Mouse (Mus musculus) hindbrain, embryonic 14.5 days (tissue): Measurements from ENCODE around the gene Il27. TPM values are rescaled to one million over a fixed set of nuclear protein-coding genes. Genes with fewer than 3 reads are reported as not detected.

Source experiments
- ATAC-seq: fragments of 200-750 bp; cut with Nextera tagmentation; 2 replicates; pipeline ENCODE4 v1.8.0; 2017; ENCODE audit warnings: moderate number of reproducible peaks, mild to moderate bottlenecking, moderate TSS enrichment, moderate library complexity; ENCODE audit not compliant: low FRiP score
- DNase-seq: peaks from one replicate; pipeline ENCODE4 v3.0.0-alpha.2; 2015; ENCODE audit warnings: low spot score
- H3K27ac ChIP-seq: fragments of 300-500 bp; sonication (generic); 2 replicates; pipeline ENCODE4 v1.5.1; 2014; ENCODE audit warnings: mild to moderate bottlenecking, moderate library complexity
- H3K27me3 ChIP-seq: fragments of 300-500 bp; sonication (generic); 2 replicates; pipeline ENCODE4 v1.6.1; 2014; ENCODE audit warnings: mild to moderate bottlenecking, low read length, mixed read lengths; ENCODE audit not compliant: control insufficient read depth, insufficient read depth
- H3K36me3 ChIP-seq: fragments of 300-500 bp; sonication (generic); replicated peaks from 2 replicates; pipeline ENCODE4 v1.6.1; 2014; ENCODE audit not compliant: control insufficient read depth, insufficient read depth
- H3K4me1 ChIP-seq: fragments of 300-500 bp; sonication (generic); replicated peaks from 2 replicates; pipeline ENCODE4 v1.6.1; 2014; ENCODE audit warnings: antibody characterized with exemption, low read length, mixed read lengths; ENCODE audit not compliant: control insufficient read depth, insufficient read depth
- H3K4me2 ChIP-seq: fragments of 300-500 bp; sonication (generic); replicated peaks from 2 replicates; pipeline ENCODE4 v1.6.1; 2014; ENCODE audit warnings: mild to moderate bottlenecking, moderate library complexity
- H3K4me3 ChIP-seq: fragments of 300-500 bp; sonication (generic); replicated peaks from 2 replicates; pipeline ENCODE4 v1.5.1; 2014; ENCODE audit warnings: mild to moderate bottlenecking, low read length
- H3K9ac ChIP-seq: fragments of 300-500 bp; sonication (generic); 2 replicates; pipeline ENCODE4 v1.6.1; 2014
- H3K9me3 ChIP-seq: fragments of 300-500 bp; sonication (generic); 2 replicates; pipeline ENCODE4 v1.6.1; 2016; ENCODE audit warnings: low read length; ENCODE audit not compliant: control insufficient read depth
- WGBS: fragments of 180-500 bp; shearing (Covaris S2); extraction: QIAGEN DNeasy Blood & Tissue Kit; methylation state at CpG from one replicate; pipeline ENCODE4 v1.1.7; 2014; 5-methylcytosine and 5-hydroxymethylcytosine counted together
- microRNA-seq: library from miRNA; unstranded; fragments of <30 nt; microRNA quantifications from one replicate; pipeline ENCODE4, GENCODE M21; 2016
- polyA plus RNA-seq: library from polyadenylated mRNA; unstranded; fragments of >200 nt; fragmentation: Nextera tagmentation; extraction: Ambion mirVana; gene quantifications from 2 replicates; pipeline ENCODE4 v1.2.1, GENCODE M21; 2014

The Il27 gene
- polyA plus RNA-seq, 1 experiment from 2014 or later, result not detected

GRCm38 (mm10) chr7:126565693-126566092, 29.0 kb downstream of the Il27 start:
- Histone ChIP-seq H3K4me2 (peak overlapping the region; percentile 72), H3K4me1 (no peaks in the 10 kb centered on the region), H3K9me3 (no peaks in the 10 kb centered on the region), H3K27ac (peak overlapping the region; percentile 65), H3K27me3 (no peaks in the 10 kb centered on the region), H3K9ac (peak overlapping the region; percentile 83), H3K36me3 (peaks cover 41% of the 10 kb centered on the region), H3K4me3 (peak overlapping the region; percentile 86)
- WGBS, result under 1% methylated on average over 28 of the region's 28 CpGs
- DNase-seq (no peak), ATAC-seq (0 out of 2 replicates have a peak, but pooled peaks have one; percentile 13)

GRCm38 (mm10) chr7:126556635-126557034, 38.1 kb downstream of the Il27 start:
- 98% methylated on average over 5 of the region's 5 CpGs for WGBS
- H3K36me3 ChIP-seq, result peaks cover 98% of the 10 kb centered on the region
- H3K27ac ChIP-seq, result no peak overlapping the region
- H3K4me3 ChIP-seq, result no peak overlapping the region
- no peak for DNase-seq
- no peak for ATAC-seq
- no peak overlapping the region for H3K4me2 ChIP-seq
- H3K9me3 ChIP-seq, result no peaks in the 10 kb centered on the region
- no peaks in the 10 kb centered on the region for H3K27me3 ChIP-seq
- no peak overlapping the region for H3K9ac ChIP-seq
- H3K4me1 ChIP-seq, result no peaks in the 10 kb centered on the region

- Histone ChIP-seq H3K4me3 (no peak overlapping the region), H3K27me3 (no peaks in the 10 kb centered on the region), H3K9ac (no peak overlapping the region), H3K27ac (no peak overlapping the region), H3K4me2 (no peak overlapping the region), H3K9me3 (no peaks in the 10 kb centered on the region), H3K4me1 (no peaks in the 10 kb centered on the region), H3K36me3 (peaks cover 98% of the 10 kb centered on the region)
- 100% methylated on average over 1 of the region's 1 CpGs for whole genome bisulfite sequencing
- no peak for ATAC-seq
- DNase-seq, result no peak
Observed at GRCm38 (mm10) chr7:126554796-126555195, 39.9 kb downstream of the Il27 start.

- peaks cover 73% of the 10 kb centered on the region for H3K36me3 ChIP-seq
- 93% methylated on average over 2 of the region's 2 CpGs for WGBS
- H3K27ac ChIP-seq, result no peak overlapping the region
- H3K4me3 ChIP-seq, result no peak overlapping the region
- no peak overlapping the region for H3K4me2 ChIP-seq
- H3K9ac ChIP-seq, result no peak overlapping the region
- ATAC-seq (no peak), DNase-seq (no peak)
- no peaks in the 10 kb centered on the region for H3K4me1 ChIP-seq
- no peaks in the 10 kb centered on the region for H3K9me3 ChIP-seq
- H3K27me3 ChIP-seq, result no peaks in the 10 kb centered on the region
Observed at GRCm38 (mm10) chr7:126545631-126546030, 49.1 kb downstream of the Il27 start.

- ATAC-seq (no peak), DNase-seq (no peak)
- no peak overlapping the region for H3K27ac ChIP-seq
- no peak overlapping the region for H3K9ac ChIP-seq
- no peaks in the 10 kb centered on the region for H3K9me3 ChIP-seq
- no peak overlapping the region for H3K4me2 ChIP-seq
- H3K4me1 ChIP-seq, result no peaks in the 10 kb centered on the region
- no peak overlapping the region for H3K4me3 ChIP-seq
- peaks cover 7% of the 10 kb centered on the region for H3K27me3 ChIP-seq
- peaks cover 33% of the 10 kb centered on the region for H3K36me3 ChIP-seq
- WGBS, result 81% methylated on average over 1 of the region's 1 CpGs
Observed at GRCm38 (mm10) chr7:126541661-126542060, 53.1 kb downstream of the Il27 start.

Small RNA genes lying within 50 kb of the gene (microRNA-seq; reads per million reads assigned to microRNA genes)
- gene Mir7059, result 3.7 reads per million, percentile 16 among the genes with 10 or more reads in this experiment

Other genes with a start within 250 kb of the Il27 start
- 0.77 and 0.78 TPM in 2 replicates for gene Lat, start 225.4 kb downstream of the Il27 start, polyA plus RNA-seq
- gene Spns1, start 217.5 kb downstream of the Il27 start, polyA plus RNA-seq, result 64.5 and 67.9 TPM in 2 replicates
- gene Nfatc2ip, start 198.2 kb downstream of the Il27 start, polyA plus RNA-seq, result 3.9 and 4.0 TPM in 2 replicates
- gene Cd19, start 180.1 kb downstream of the Il27 start, polyA plus RNA-seq, result not detected in 2 replicates
- gene Rabep2, start 166.2 kb downstream of the Il27 start, polyA plus RNA-seq, result 18.9 and 20.2 TPM in 2 replicates
- 0.30 and 0.31 TPM in 2 replicates for gene Atp2a1, start 131.8 kb downstream of the Il27 start, polyA plus RNA-seq
- gene Sh2b1, start 119.5 kb downstream of the Il27 start, polyA plus RNA-seq, result 60.3 and 64.1 TPM in 2 replicates
- gene Tufm, start 107.6 kb downstream of the Il27 start, polyA plus RNA-seq, result 116 and 136 TPM in 2 replicates
- 72.6 and 73.7 TPM in 2 replicates for gene Atxn2l, start 91.5 kb downstream of the Il27 start, polyA plus RNA-seq
- gene Eif3c, start 28.5 kb downstream of the Il27 start, polyA plus RNA-seq, result 162 and 165 TPM in 2 replicates
- 0.26 and 0.36 TPM in 2 replicates for gene Apobr, start 10.0 kb downstream of the Il27 start, polyA plus RNA-seq
- gene Cln3, start 9.1 kb downstream of the Il27 start, polyA plus RNA-seq, result 24.7 and 24.8 TPM in 2 replicates
- gene Nupr1, start 35.9 kb upstream of the Il27 start, polyA plus RNA-seq, result 11.4 and 12.4 TPM in 2 replicates
- 58.0 and 61.1 TPM in 2 replicates for gene Sgf29, start 54.4 kb upstream of the Il27 start, polyA plus RNA-seq
- 2.5 and 5.3 TPM in 2 replicates for gene Sult1a1, start 81.5 kb upstream of the Il27 start, polyA plus RNA-seq
- gene Bola2, start 100.5 kb upstream of the Il27 start, polyA plus RNA-seq, result 124 and 159 TPM in 2 replicates
- gene Slx1b, start 100.8 kb upstream of the Il27 start, polyA plus RNA-seq, result 10.7 and 10.9 TPM in 2 replicates
- gene Coro1a, start 112.8 kb upstream of the Il27 start, polyA plus RNA-seq, result 82.2 and 99.7 TPM in 2 replicates
- 96.5 and 97.0 TPM in 2 replicates for gene Mapk3, start 164.7 kb upstream of the Il27 start, polyA plus RNA-seq
- 1.0 and 1.8 TPM in 2 replicates for gene Gdpd3, start 171.4 kb upstream of the Il27 start, polyA plus RNA-seq
- gene Ypel3, start 182.0 kb upstream of the Il27 start, polyA plus RNA-seq, result 206 and 218 TPM in 2 replicates
- gene Tbx6, start 186.5 kb upstream of the Il27 start, polyA plus RNA-seq, result 0.21 and 0.26 TPM in 2 replicates
- gene Ppp4c, start 197.6 kb upstream of the Il27 start, polyA plus RNA-seq, result 177 and 182 TPM in 2 replicates
- gene Fam57b, start 202.7 kb upstream of the Il27 start, polyA plus RNA-seq, result 53.2 and 54.7 TPM in 2 replicates
- gene 4930451I11Rik, start 236.7 kb upstream of the Il27 start, polyA plus RNA-seq, result 0.74 TPM in 1 of 2 replicates, not detected in the other